Mouse (Mus musculus) embryonic facial prominence, embryonic 13.5 days (tissue): ENCODE measurements around the gene Rccd1. TPM values are rescaled to one million over a fixed set of nuclear protein-coding genes. Genes with fewer than 3 reads are reported as not detected.

ENCODE experiments used
- ATAC-seq: fragments of 200-750 bp; cut with Nextera tagmentation; 2 replicates; pipeline ENCODE4 v1.8.0; 2017; ENCODE audit warnings: low read depth; ENCODE audit not compliant: insufficient number of reproducible peaks, insufficient read depth, low FRiP score, low TSS enrichment
- H3K27ac ChIP-seq: fragments of 300-500 bp; sonication (generic); 2 replicates; pipeline ENCODE4 v1.5.1; 2015; ENCODE audit warnings: moderate library complexity, mild to moderate bottlenecking, inconsistent platforms
- H3K27me3 ChIP-seq: fragments of 300-500 bp; sonication (generic); 2 replicates; pipeline ENCODE4 v1.6.1; 2015; ENCODE audit warnings: mild to moderate bottlenecking, inconsistent platforms
- H3K36me3 ChIP-seq: fragments of 300-500 bp; sonication (generic); 2 replicates; pipeline ENCODE4 v1.6.1; 2015; ENCODE audit warnings: mild to moderate bottlenecking, inconsistent platforms
- H3K4me1 ChIP-seq: fragments of 300-500 bp; sonication (generic); 2 replicates; pipeline ENCODE4 v1.6.1; 2015; ENCODE audit warnings: inconsistent platforms
- H3K4me2 ChIP-seq: fragments of 300-500 bp; sonication (generic); 2 replicates; pipeline ENCODE4 v1.6.1; 2015; ENCODE audit warnings: moderate library complexity, mild to moderate bottlenecking, inconsistent platforms
- H3K4me3 ChIP-seq: fragments of 300-500 bp; sonication (generic); 2 replicates; pipeline ENCODE4 v1.5.1; 2015; ENCODE audit warnings: mild to moderate bottlenecking, inconsistent platforms
- H3K9ac ChIP-seq: fragments of 300-500 bp; sonication (generic); 2 replicates; pipeline ENCODE4 v1.6.1; 2015; ENCODE audit warnings: mild to moderate bottlenecking, inconsistent platforms
- H3K9me3 ChIP-seq: fragments of 300-500 bp; sonication (generic); 2 replicates; pipeline ENCODE4 v1.6.1; 2016; ENCODE audit warnings: inconsistent platforms
- WGBS: fragments of 180-500 bp; shearing (Covaris S2); methylation state at CpG from one replicate; pipeline ENCODE4 v1.1.7; 2015; ENCODE audit warnings: mixed read lengths; 5-methylcytosine and 5-hydroxymethylcytosine counted together
- polyA plus RNA-seq: library from polyadenylated mRNA; unstranded; fragments of >200 nt; fragmentation: Nextera tagmentation; extraction: Ambion mirVana; gene quantifications from 2 replicates; pipeline ENCODE4 v1.2.1, GENCODE M21; 2015

Gene Rccd1
- polyA plus RNA-seq, 1 experiment from 2014 or later: 15.6 TPM

GRCm38 (mm10) chr7:80276374-80276773 lies 47.9 kb downstream of the Rccd1 start:
- Histone ChIP-seq H3K27me3 (no peaks in the 10 kb centered on the region), H3K9ac (no peak overlapping the region), H3K4me1 (no peaks in the 10 kb centered on the region), H3K27ac (no peak overlapping the region), H3K9me3 (peaks cover 13% of the 10 kb centered on the region), H3K4me2 (no peak overlapping the region), H3K36me3 (peaks cover 78% of the 10 kb centered on the region), H3K4me3 (no peak overlapping the region)
- no peak for ATAC-seq
- 98% methylated on average over 4 of the region's 4 CpGs for WGBS

DNA sequence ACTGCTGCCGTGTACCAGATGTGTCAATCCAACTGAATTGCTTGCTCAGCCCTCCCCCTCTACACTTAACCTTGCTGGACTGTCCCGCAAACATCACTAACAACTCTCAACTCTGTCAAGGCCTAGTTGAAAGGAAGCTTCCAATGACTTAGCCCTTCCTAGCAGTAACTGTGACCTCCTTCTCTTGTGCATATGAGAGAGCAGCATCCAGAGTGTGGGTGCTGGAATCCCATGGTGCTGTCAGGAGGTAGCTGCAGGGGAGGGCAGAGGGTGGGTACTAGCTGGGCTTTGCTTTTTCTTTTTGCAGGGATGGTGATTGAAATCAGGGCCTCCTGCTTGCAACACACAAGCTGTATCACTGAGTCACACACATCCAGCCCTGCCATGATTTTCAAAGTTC lies 50.8 kb downstream of the Rccd1 start:
- 89% methylated on average over 2 of the region's 2 CpGs for WGBS
- no peak overlapping the region for H3K4me3 ChIP-seq
- no peak overlapping the region for H3K9ac ChIP-seq
- peaks cover 13% of the 10 kb centered on the region for H3K9me3 ChIP-seq
- ATAC-seq: no peak
- no peaks in the 10 kb centered on the region for H3K27me3 ChIP-seq
- H3K27ac ChIP-seq: no peak overlapping the region
- peaks cover 16% of the 10 kb centered on the region for H3K4me1 ChIP-seq
- H3K4me2 ChIP-seq: no peak overlapping the region
- H3K36me3 ChIP-seq: peaks cover 60% of the 10 kb centered on the region

- Histone ChIP-seq H3K9me3 (peaks cover 7% of the 10 kb centered on the region), H3K27me3 (no peaks in the 10 kb centered on the region), H3K4me3 (peak overlapping the region; percentile 86), H3K9ac (peak overlapping the region; percentile 86), H3K4me2 (peak overlapping the region; percentile 93), H3K27ac (peak overlapping the region; percentile 75; the same call in 1 of the 2 replicates), H3K4me1 (peaks cover 16% of the 10 kb centered on the region), H3K36me3 (peaks cover 48% of the 10 kb centered on the region)
- under 1% methylated on average over 23 of the region's 23 CpGs for WGBS
- peak; percentile 46; the same call in 1 of the 2 replicates for ATAC-seq
Measured at GRCm38 (mm10) chr7:80269751-80270255, 54.5 kb downstream of the Rccd1 start.

DNA sequence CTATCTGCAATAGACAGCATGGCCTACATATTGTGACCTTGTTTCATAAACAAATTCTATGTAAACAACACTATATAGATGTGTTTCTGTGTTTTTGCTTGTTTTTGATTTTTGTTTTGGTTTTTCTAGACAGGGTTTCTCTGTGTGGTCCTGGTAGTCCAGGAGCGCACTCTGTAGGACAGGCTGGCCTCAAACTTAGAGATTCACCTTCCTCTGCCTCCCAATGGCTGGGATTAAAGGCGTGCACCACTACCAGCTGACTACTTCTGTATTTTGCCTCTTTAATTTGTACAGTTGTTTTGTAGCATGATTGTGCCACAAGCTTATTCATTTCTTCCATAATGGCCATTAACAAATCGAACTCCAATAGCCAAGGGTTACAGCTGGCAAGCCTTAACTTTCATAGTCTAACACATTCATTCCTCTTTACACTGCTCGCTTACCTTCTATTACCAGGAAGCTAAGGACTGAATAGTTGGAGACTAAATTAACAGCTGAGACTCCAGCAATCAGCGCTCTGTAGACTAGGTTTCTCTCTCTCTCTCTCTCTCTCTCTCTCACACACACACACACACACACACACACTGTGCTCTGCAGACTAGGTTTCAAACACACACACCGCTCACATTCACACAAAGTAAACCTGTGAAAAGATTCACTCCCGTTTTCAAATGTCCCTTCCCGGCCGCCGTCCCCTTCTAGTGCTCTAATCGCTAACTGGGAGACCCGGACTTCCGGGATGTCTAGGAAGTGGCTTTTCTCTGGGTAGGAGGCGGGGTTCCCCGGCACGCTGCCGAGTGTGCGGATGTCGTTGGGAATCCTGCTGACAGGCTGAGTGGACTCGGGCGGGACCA lies 55.1 kb downstream of the Rccd1 start, which contains the start of gene Vps33b:
Vps33b (plus strand) TSS at position 753 of the 854 bp plus-strand sequence.
- H3K9me3 ChIP-seq: peaks cover under 1% of the 10 kb centered on the region; the same call in 1 of the 2 replicates
- 5% methylated on average over 21 of the region's 21 CpGs for WGBS
- peak within 1 kb of the TSS; percentile 86 for H3K9ac ChIP-seq
- peaks cover 48% of the 10 kb centered on the region for H3K36me3 ChIP-seq
- no peaks in the 10 kb centered on the region for H3K27me3 ChIP-seq
- peak within 1 kb of the TSS; percentile 75 for H3K27ac ChIP-seq
- peak; percentile 76; the same call in 1 of the 2 replicates for ATAC-seq
- H3K4me2 ChIP-seq: peak within 1 kb of the TSS; percentile 93
- peaks cover 16% of the 10 kb centered on the region for H3K4me1 ChIP-seq
- peak within 1 kb of the TSS; percentile 86 for H3K4me3 ChIP-seq

DNA sequence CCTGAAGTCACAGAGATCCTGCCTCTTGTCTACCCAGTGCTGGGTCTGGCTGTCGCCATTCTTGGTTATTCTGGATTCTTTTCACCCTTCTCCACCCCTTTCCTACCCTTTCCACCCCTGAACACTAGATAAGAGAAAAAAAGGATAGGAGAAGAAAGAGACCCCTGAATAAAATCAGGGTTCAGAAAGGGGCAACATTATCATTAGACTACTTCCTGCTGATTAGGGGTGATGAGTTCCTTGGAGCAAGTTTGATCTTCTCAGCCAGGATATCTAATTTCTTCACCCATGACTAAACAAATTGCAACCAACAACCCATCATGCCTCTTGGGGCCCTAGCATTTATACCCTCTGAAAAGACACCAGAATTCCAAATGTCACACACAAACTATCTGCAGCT lies 56.5 kb downstream of the Rccd1 start:
- Histone ChIP-seq H3K27ac (no peak overlapping the region), H3K4me1 (peaks cover 16% of the 10 kb centered on the region), H3K4me2 (no peak overlapping the region), H3K4me3 (no peak overlapping the region), H3K36me3 (peaks cover 42% of the 10 kb centered on the region), H3K27me3 (no peaks in the 10 kb centered on the region), H3K9ac (no peak overlapping the region), H3K9me3 (no peaks in the 10 kb centered on the region)
- ATAC-seq: no peak
- WGBS: 67% methylated on average over 1 of the region's 1 CpGs

GRCm38 (mm10) chr7:80264606-80265005 lies 59.6 kb downstream of the Rccd1 start:
- Histone ChIP-seq H3K4me1 (peaks cover 17% of the 10 kb centered on the region), H3K27ac (no peak overlapping the region), H3K36me3 (peaks cover 38% of the 10 kb centered on the region), H3K9ac (no peak overlapping the region), H3K27me3 (peaks cover 6% of the 10 kb centered on the region), H3K4me3 (no peak overlapping the region), H3K9me3 (no peaks in the 10 kb centered on the region), H3K4me2 (no peak overlapping the region)
- 93% methylated on average over 12 of the region's 12 CpGs for WGBS
- no peak for ATAC-seq

DNA sequence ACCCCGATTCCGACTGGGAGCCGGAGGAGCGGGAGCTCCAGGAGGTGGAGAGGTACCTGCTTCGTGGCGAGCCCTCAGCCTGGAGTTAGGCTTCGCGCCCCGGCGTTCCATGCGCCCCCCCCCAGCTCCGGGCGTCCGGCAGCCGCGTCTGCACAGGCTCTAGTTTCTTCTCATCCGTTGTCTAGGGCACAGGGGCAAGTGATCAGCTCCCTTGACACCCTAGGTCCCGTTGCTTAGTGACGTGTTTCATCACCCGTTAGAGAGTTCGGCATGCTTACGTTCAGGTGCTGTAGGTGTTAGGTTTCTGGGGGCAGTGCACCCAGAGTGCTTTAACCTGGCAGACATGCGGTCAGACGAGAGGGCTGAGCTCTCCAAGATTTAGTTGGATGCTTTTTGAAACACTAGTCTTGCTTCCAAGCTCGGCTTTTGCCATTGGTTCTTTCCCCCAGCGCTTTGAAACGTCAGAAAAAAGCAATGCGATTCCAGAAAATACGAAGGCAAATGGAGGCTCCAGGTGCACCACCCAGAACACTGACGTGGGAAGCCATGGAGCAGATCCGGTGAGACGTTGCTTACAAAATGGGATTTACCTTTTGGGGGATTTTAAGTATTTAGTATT lies 62.8 kb downstream of the Rccd1 start:
- Histone ChIP-seq H3K9me3 (no peaks in the 10 kb centered on the region), H3K27ac (peak overlapping the region; percentile 83), H3K4me3 (peak overlapping the region; percentile 89), H3K9ac (peak overlapping the region; percentile 91), H3K36me3 (peaks cover 32% of the 10 kb centered on the region), H3K27me3 (peaks cover 33% of the 10 kb centered on the region), H3K4me2 (peak overlapping the region; percentile 86), H3K4me1 (peaks cover 13% of the 10 kb centered on the region)
- WGBS: under 1% methylated on average over 32 of the region's 32 CpGs
- 0 out of 2 replicates have a peak, but pooled peaks have one; percentile 38 for ATAC-seq

- H3K36me3 ChIP-seq: peaks cover 25% of the 10 kb centered on the region
- H3K4me2 ChIP-seq: peak within 1 kb of the TSS; percentile 86
- peak within 1 kb of the TSS; percentile 89 for H3K4me3 ChIP-seq
- H3K9me3 ChIP-seq: no peaks in the 10 kb centered on the region
- peaks cover 13% of the 10 kb centered on the region for H3K4me1 ChIP-seq
- ATAC-seq: peak; percentile 69
- peaks cover 33% of the 10 kb centered on the region for H3K27me3 ChIP-seq
- H3K9ac ChIP-seq: peak within 1 kb of the TSS; percentile 91
- WGBS: 26% methylated on average over 40 of the region's 40 CpGs
- peak within 1 kb of the TSS; percentile 83 for H3K27ac ChIP-seq
Measured at GRCm38 (mm10) chr7:80260625-80261371, 63.5 kb downstream of the Rccd1 start, which contains the start of gene Ngrn. TSS of gene Ngrn (plus strand) at chr7:80261215.

GRCm38 (mm10) chr7:80257706-80258105 lies 66.5 kb downstream of the Rccd1 start:
- 59% methylated on average over 2 of the region's 2 CpGs for WGBS
- H3K9me3 ChIP-seq: no peaks in the 10 kb centered on the region
- H3K27ac ChIP-seq: no peak overlapping the region
- no peak overlapping the region for H3K4me2 ChIP-seq
- H3K4me1 ChIP-seq: peaks cover 13% of the 10 kb centered on the region
- no peak overlapping the region for H3K9ac ChIP-seq
- no peak overlapping the region for H3K4me3 ChIP-seq
- H3K27me3 ChIP-seq: peaks cover 48% of the 10 kb centered on the region
- H3K36me3 ChIP-seq: no peaks in the 10 kb centered on the region
- ATAC-seq: no peak

GRCm38 (mm10) chr7:80255981-80256380 lies 68.3 kb downstream of the Rccd1 start:
- no peaks in the 10 kb centered on the region for H3K36me3 ChIP-seq
- peaks cover 5% of the 10 kb centered on the region; the same call in 1 of the 2 replicates for H3K4me1 ChIP-seq
- no peak overlapping the region for H3K4me2 ChIP-seq
- H3K9me3 ChIP-seq: no peaks in the 10 kb centered on the region
- no peak for ATAC-seq
- H3K27me3 ChIP-seq: peaks cover 48% of the 10 kb centered on the region
- H3K9ac ChIP-seq: no peak overlapping the region
- 79% methylated on average over 2 of the region's 2 CpGs for WGBS
- H3K27ac ChIP-seq: no peak overlapping the region
- no peak overlapping the region for H3K4me3 ChIP-seq

- WGBS: 86% methylated on average over 11 of the region's 11 CpGs
- H3K9me3 ChIP-seq: no peaks in the 10 kb centered on the region
- H3K27me3 ChIP-seq: peaks cover 26% of the 10 kb centered on the region
- ATAC-seq: no peak
- H3K4me1 ChIP-seq: no peaks in the 10 kb centered on the region
- no peak overlapping the region for H3K9ac ChIP-seq
- H3K36me3 ChIP-seq: no peaks in the 10 kb centered on the region
- no peak overlapping the region for H3K27ac ChIP-seq
- no peak overlapping the region for H3K4me2 ChIP-seq
- H3K4me3 ChIP-seq: no peak overlapping the region
Measured at GRCm38 (mm10) chr7:80252886-80253285, 71.4 kb downstream of the Rccd1 start.
